Mouse (Mus musculus): Measurements from ENCODE around the gene Frem2.

Frem2 gene

GRCm38 (mm10) chr3:53557388-53558214, 99.6 kb downstream of the Frem2 start:
- no peak for DNase-seq (ENCODE audit: low read depth in 1 of 2, low spot score in 2 of 2)

GRCm38 (mm10) chr3:53555031-53555952, 101.9 kb downstream of the Frem2 start:
- no peak for DNase-seq (ENCODE audit: low read depth in 1 of 2, low spot score in 2 of 2)

GRCm38 (mm10) chr3:53552691-53553090, 104.5 kb downstream of the Frem2 start:
- DNase-seq (ENCODE audit: low read depth in 1 of 2, low spot score in 2 of 2) = no peak

GRCm38 (mm10) chr3:53532091-53532490, 125.1 kb downstream of the Frem2 start:
- no peak for DNase-seq (ENCODE audit: low read depth in 1 of 2, low spot score in 2 of 2)

GRCm38 (mm10) chr3:53530305-53530704, 126.8 kb downstream of the Frem2 start:
- DNase-seq (ENCODE audit: low read depth in 1 of 2, low spot score in 2 of 2) = no peak

- DNase-seq (ENCODE audit: low read depth in 1 of 2, low spot score in 2 of 2) = no peak
These were observed 131.4 kb downstream of the Frem2 start for GRCm38 (mm10) chr3:53525737-53526136.

- no peak for DNase-seq (ENCODE audit: low read depth in 1 of 2, low spot score in 2 of 2)
These were observed 134.4 kb downstream of the Frem2 start for GRCm38 (mm10) chr3:53522794-53523193.

- no peak for DNase-seq (ENCODE audit: low read depth in 1 of 2, low spot score in 2 of 2)
These were observed 142.7 kb downstream of the Frem2 start for GRCm38 (mm10) chr3:53514221-53515065.

GRCm38 (mm10) chr3:53513096-53513495, 144.1 kb downstream of the Frem2 start:
- DNase-seq (ENCODE audit: low read depth in 1 of 2, low spot score in 2 of 2) = no peak

- DNase-seq (ENCODE audit: low read depth in 1 of 2, low spot score in 2 of 2) = no peak
These were observed 154.7 kb downstream of the Frem2 start for GRCm38 (mm10) chr3:53502428-53502827.

- DNase-seq (ENCODE audit: low read depth in 1 of 2, low spot score in 2 of 2) = no peak
These were observed 158.7 kb downstream of the Frem2 start for GRCm38 (mm10) chr3:53498351-53498905.

- no peak for DNase-seq (ENCODE audit: low read depth in 1 of 2, low spot score in 2 of 2)
These were observed 168.8 kb downstream of the Frem2 start, which contains the start of gene Stoml3 for GRCm38 (mm10) chr3:53488353-53488752. Stoml3 (plus strand) TSS chr3:53488653.

GRCm38 (mm10) chr3:53486996-53487576, 170.1 kb downstream of the Frem2 start:
- no peak for DNase-seq (ENCODE audit: low read depth in 1 of 2, low spot score in 2 of 2)

- DNase-seq (ENCODE audit: low read depth in 1 of 2, low spot score in 2 of 2) = no peak
These were observed 170.6 kb downstream of the Frem2 start for GRCm38 (mm10) chr3:53486561-53486960.

GRCm38 (mm10) chr3:53483414-53484059, 173.6 kb downstream of the Frem2 start:
- no peak for DNase-seq (ENCODE audit: low read depth in 1 of 2, low spot score in 2 of 2)

- no peak for DNase-seq (ENCODE audit: low read depth in 1 of 2, low spot score in 2 of 2)
These were observed 178.6 kb downstream of the Frem2 start for GRCm38 (mm10) chr3:53478419-53479046.

- DNase-seq (ENCODE audit: low read depth in 1 of 2, low spot score in 2 of 2) = no peak
These were observed 179.7 kb downstream of the Frem2 start for GRCm38 (mm10) chr3:53477468-53477867.

GRCm38 (mm10) chr3:53475889-53476288, 181.3 kb downstream of the Frem2 start:
- DNase-seq (ENCODE audit: low read depth in 1 of 2, low spot score in 2 of 2) = no peak

- DNase-seq (ENCODE audit: low read depth in 1 of 2, low spot score in 2 of 2) = no peak
These were observed 183.0 kb downstream of the Frem2 start for GRCm38 (mm10) chr3:53474179-53474578.
